In the genomic region with DNA sequence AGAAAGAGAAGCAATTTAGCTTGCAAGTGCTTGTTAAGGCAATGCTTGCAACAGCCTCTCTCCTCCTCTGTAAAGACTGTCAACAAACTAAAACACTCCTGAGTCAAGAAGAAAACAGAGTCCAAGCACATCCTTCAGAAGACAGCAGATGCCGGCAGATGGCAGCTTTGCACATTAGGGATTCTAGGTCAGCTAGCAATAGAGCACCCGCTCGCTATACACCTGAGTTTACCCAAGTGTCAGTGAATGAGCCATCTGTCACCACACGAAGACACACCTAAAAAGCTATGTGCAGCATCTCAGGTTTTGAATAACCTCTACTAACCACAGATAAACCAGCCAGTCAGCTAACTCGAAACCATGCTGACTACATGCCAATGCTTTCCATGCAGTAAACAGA, we compare ENCODE assay signal across 15 mouse cellular contexts.
A peak's percentile ranks its signal among the peaks of the same experiment; 100 is the strongest.
DNase-seq lines count a peak whose midpoint lies in the region; ATAC-seq lines count a peak whose summit lies in the region.
"Had no signal": no experiment of that assay in that cellular context is flagged by ENCODE, and none has a peak within 500 bp of the region (broad histone marks: within the 10 kb centered on the region; RNA-seq: fewer than 3 reads in every experiment).

No protein-coding gene starts in this region.

- ATAC-seq in frontal cortex, adult (ENCODE audit: low TSS enrichment): peak; percentile 62
- ATAC-seq: activated CD4-positive, CD25-positive, alpha-beta regulatory T cell, adult 4 months; forebrain, embryonic 13.5 days; lung, postnatal 0 days had no signal

- no peak for DNase-seq in frontal cortex, postnatal 14 days (ENCODE audit: low spot score in 2 of 2)
- DNase-seq in right cerebral cortex, adult 18-20 months: peak; percentile 19
- DNase-seq in right cerebral cortex, postnatal 14 days: no peak
- peak; percentile 78 for DNase-seq in cerebellum, adult 9-10 months
- no peak for DNase-seq in lung, postnatal 36 days
- DNase-seq in kidney, postnatal 14 days: no peak
- DNase-seq: adrenal gland, postnatal 10 days; gastrocnemius, postnatal 25 days; kidney, adult 8-10 months; kidney, postnatal 36 days; thymus, postnatal 36 days had no signal

Comparison
In these comparisons a context has a peak if more than half of its experiments do, and no peak if none do; other contexts are left out.
1. DNase-seq: peak in right cerebral cortex, adult 18-20 months (single experiment) and cerebellum, adult 9-10 months (single experiment); none in frontal cortex, postnatal 14 days (0 of 2), right cerebral cortex, postnatal 14 days (single experiment), lung, postnatal 36 days (single experiment) and kidney, postnatal 14 days (single experiment).